Mouse (Mus musculus) lung, postnatal 0 days (tissue): Measurements from ENCODE around the gene Pcdh11x.

Experiments used
- CTCF ChIP-seq: IDR thresholded peaks from 2 replicates; pipeline ENCODE4 v1.5.1; 2016; ENCODE audit warnings: antibody characterized with exemption, mild to moderate bottlenecking
- EP300 ChIP-seq: IDR thresholded peaks from 2 replicates; pipeline ENCODE4 v1.6.1; 2016; ENCODE audit warnings: antibody characterized with exemption, mild to moderate bottlenecking, control low read depth

DNA sequence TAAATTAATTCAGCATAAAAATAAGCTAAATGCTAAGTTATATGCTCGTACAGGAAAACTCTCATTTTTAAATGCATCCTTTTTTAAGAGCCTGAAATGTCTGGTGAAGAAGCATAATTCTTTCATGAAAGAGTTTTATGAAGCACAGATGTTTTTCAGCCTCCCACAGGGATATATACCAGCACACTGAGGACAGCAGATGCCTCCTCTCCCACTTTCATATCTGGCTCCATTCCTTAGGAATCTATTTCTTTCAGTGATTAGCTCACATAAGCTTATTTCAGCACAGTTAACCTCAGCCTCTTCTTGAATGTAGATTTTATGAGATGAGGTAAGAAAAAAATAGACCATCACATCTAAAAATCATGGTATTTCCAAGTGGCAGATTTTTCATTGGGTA is 176.2 kb downstream of the Pcdh11x start:
- no peak for TF ChIP-seq CTCF
- no peak for TF ChIP-seq EP300
